Mouse (Mus musculus): Measurements from ENCODE around the gene Col4a2. TPM values are rescaled to one million over a fixed set of nuclear protein-coding genes. Genes with fewer than 3 reads are reported as not detected.

Gene Col4a2
- polyA plus RNA-seq, 1 experiment from 2014 or later: 76.7 TPM

DNA sequence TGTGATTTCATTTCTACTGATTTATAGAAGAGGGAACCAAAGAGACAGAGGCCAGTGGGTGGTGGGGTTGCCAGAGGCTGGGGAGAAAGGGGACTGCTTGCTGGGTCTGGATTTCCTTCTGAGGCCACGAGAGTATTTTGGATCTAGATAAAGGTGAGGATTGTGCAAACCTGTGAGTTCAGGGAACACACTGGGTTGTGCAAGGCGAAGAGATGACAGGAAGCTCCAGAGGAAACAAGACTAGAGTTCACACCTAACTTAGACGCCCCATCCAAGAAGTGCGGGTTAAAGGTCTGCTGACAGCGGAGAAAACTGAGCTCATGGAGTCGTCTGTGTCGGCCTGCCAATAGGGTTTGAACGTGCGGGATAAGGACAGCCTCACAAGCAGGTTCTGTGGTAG is 84.5 kb downstream of the Col4a2 start:
- 87% methylated on average over 9 of the region's 9 CpGs for WGBS
- H3K27me3 ChIP-seq (replicated peaks): no peaks in the 10 kb centered on the region
- H3K36me3 ChIP-seq: no peaks in the 10 kb centered on the region
- ATAC-seq (ENCODE audit: low FRiP score, low read depth): no peak
- no peaks in the 10 kb centered on the region for H3K9me3 ChIP-seq
- no peak overlapping the region for H3K9ac ChIP-seq
- no peak overlapping the region for H3K4me2 ChIP-seq (replicated peaks)
- no peak overlapping the region for H3K27ac ChIP-seq
- peaks cover 10% of the 10 kb centered on the region for H3K4me1 ChIP-seq
- no peak overlapping the region for H3K4me3 ChIP-seq

DNA sequence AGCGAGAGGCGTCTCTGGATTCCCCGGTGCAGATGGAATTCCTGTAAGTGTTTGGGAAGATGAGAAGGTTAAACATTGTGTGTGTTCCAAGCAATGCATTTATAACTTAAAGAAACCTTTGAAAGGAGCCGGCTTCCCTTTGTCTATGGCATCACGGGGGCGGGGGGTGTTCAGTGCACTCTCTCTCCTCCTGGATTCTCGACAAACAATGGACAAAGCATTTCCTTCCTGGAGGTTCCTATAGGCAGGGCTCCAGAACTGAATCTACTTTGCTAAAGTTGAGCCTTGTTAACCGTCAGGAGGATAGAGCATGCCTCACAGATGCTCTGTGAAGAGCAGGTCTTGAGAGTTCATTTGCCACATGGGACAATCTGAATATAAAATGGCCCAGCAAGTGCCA is 87.1 kb downstream of the Col4a2 start:
- Histone ChIP-seq H3K4me3 (no peak overlapping the region), H3K9ac (no peak overlapping the region), H3K4me1 (peaks cover 8% of the 10 kb centered on the region; the same call in 1 of the 2 replicates), H3K27ac (no peak overlapping the region), H3K4me2 (replicated peaks) (no peak overlapping the region), H3K9me3 (no peaks in the 10 kb centered on the region), H3K27me3 (replicated peaks) (no peaks in the 10 kb centered on the region), H3K36me3 (no peaks in the 10 kb centered on the region)
- no peak for ATAC-seq (ENCODE audit: low FRiP score, low read depth)
- WGBS: 35% methylated on average over 8 of the region's 8 CpGs

DNA sequence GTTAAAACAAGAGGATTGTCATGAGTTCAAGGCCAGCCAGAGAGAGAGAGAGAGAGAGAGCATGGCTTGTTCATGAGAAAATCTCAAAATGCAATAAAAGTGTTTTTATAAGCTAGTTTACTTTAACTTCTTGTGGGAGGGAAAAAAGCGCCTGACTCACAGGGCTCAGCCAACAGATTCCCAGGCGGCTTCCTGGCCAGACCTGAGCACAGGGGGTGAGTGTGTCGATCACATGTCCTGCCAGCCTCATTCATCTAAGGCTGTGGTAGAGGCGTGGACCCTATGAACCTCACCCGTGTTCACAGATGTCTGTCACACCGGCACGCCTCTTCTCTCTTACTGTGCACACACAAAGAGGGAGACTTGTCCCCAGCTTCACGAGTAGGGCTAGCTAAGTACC is 87.6 kb downstream of the Col4a2 start:
- H3K4me3 ChIP-seq: no peak overlapping the region
- no peak for ATAC-seq (ENCODE audit: low FRiP score, low read depth)
- H3K9me3 ChIP-seq: no peaks in the 10 kb centered on the region
- no peaks in the 10 kb centered on the region for H3K36me3 ChIP-seq
- WGBS: 78% methylated on average over 8 of the region's 8 CpGs
- no peak overlapping the region for H3K27ac ChIP-seq
- H3K4me2 ChIP-seq (replicated peaks): no peak overlapping the region
- no peak overlapping the region for H3K9ac ChIP-seq
- peaks cover 8% of the 10 kb centered on the region; the same call in 1 of the 2 replicates for H3K4me1 ChIP-seq
- H3K27me3 ChIP-seq (replicated peaks): no peaks in the 10 kb centered on the region

DNA sequence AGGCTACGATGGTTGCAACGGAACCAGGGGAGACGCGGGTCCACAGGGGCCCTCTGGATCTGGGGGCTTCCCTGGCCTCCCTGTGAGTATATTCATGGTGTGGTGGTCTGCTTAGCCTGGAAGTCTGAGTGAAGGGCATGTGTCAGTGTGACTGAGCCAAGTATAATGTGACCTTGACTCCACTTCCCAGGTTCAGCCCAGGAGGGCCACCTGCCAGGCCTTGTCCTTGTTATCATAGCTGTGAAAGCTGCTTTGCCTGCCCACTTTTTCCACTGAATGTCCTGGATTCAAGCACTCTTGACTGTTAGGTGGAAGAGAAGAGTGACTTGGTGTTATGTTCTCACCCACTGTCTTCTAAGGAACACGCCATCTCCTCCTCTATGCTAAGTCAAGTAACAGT is 88.6 kb downstream of the Col4a2 start:
- no peaks in the 10 kb centered on the region for H3K36me3 ChIP-seq
- H3K4me3 ChIP-seq: no peak overlapping the region
- no peak for ATAC-seq (ENCODE audit: low FRiP score, low read depth)
- H3K4me1 ChIP-seq: peaks cover 8% of the 10 kb centered on the region; the same call in 1 of the 2 replicates
- no peaks in the 10 kb centered on the region for H3K27me3 ChIP-seq (replicated peaks)
- no peak overlapping the region for H3K27ac ChIP-seq
- no peak overlapping the region for H3K4me2 ChIP-seq (replicated peaks)
- no peaks in the 10 kb centered on the region for H3K9me3 ChIP-seq
- WGBS: 92% methylated on average over 5 of the region's 5 CpGs
- H3K9ac ChIP-seq: no peak overlapping the region

DNA sequence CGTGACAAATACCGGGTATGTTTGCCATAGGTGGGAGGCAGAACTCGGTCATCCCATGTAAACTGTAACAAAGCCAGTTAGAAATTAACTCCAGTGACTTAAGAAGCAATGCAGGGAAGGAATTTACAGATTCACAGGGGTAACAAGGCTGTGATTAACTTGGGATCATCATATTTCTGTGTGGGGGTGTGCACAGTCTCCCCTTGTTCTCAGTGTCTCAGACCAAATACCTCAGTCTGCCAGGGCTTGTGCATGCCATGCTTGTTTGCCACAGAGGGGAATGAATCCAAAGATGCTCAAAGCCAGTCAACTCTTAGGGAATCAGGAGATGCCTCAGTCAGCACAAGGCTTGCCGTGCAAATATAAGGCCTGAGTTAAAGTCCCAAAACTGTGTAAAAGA is 89.6 kb downstream of the Col4a2 start:
- Histone ChIP-seq H3K27ac (no peak overlapping the region), H3K4me3 (no peak overlapping the region), H3K9ac (no peak overlapping the region), H3K27me3 (replicated peaks) (no peaks in the 10 kb centered on the region), H3K4me1 (peaks cover 8% of the 10 kb centered on the region; the same call in 1 of the 2 replicates), H3K4me2 (replicated peaks) (no peak overlapping the region), H3K9me3 (no peaks in the 10 kb centered on the region), H3K36me3 (no peaks in the 10 kb centered on the region)
- no peak for ATAC-seq (ENCODE audit: low FRiP score, low read depth)
- 90% methylated on average over 4 of the region's 4 CpGs for WGBS

DNA sequence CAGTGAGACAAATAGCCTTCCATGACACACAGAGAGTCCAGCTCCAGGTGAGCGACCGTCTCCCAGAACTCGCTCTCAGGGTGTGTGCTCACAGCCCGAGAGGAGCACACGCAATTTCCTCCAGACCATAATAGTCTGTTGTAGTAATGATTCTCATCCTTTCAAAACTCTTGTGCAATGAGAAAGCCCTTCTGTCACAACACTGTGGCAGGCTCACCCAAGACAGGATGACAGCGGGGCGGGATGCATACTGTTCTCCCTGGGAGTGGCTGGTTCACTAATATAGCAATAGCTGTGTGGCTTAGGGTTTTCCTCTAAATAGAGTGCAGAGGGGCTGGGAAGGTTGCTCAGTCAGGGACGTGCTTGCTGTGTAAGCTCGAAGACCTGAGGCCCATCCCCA is 91.2 kb downstream of the Col4a2 start:
- Histone ChIP-seq H3K36me3 (no peaks in the 10 kb centered on the region), H3K4me2 (replicated peaks) (no peak overlapping the region), H3K4me3 (no peak overlapping the region), H3K9ac (no peak overlapping the region), H3K4me1 (peaks cover 8% of the 10 kb centered on the region; the same call in 1 of the 2 replicates), H3K27ac (no peak overlapping the region), H3K9me3 (no peaks in the 10 kb centered on the region), H3K27me3 (replicated peaks) (no peaks in the 10 kb centered on the region)
- WGBS: 92% methylated on average over 9 of the region's 9 CpGs
- no peak for ATAC-seq (ENCODE audit: low FRiP score, low read depth)

DNA sequence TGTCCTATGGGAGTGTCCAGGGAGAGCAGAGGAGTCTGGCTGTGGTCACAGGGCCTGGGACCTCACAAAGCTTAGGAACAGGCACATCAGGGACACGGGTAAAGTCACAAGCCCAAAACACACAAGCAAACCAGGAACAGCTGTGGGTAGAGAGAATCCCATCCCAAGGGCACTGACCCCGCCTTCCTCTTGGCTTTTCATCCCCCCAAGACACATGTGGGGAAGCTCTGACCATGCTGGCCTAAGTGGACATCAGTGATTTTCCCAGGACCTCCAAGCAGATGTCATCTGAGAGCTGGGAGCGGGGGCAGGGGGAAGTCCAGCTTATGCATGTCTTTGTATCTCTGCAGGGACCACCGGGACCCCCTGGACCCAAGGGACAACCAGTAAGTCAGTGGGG is 92.0 kb downstream of the Col4a2 start:
- no peak overlapping the region for H3K4me3 ChIP-seq
- no peak overlapping the region for H3K4me2 ChIP-seq (replicated peaks)
- H3K9ac ChIP-seq: no peak overlapping the region
- no peak overlapping the region for H3K27ac ChIP-seq
- peaks cover 5% of the 10 kb centered on the region; the same call in 1 of the 2 replicates for H3K4me1 ChIP-seq
- H3K36me3 ChIP-seq: no peaks in the 10 kb centered on the region
- WGBS: 68% methylated on average over 4 of the region's 4 CpGs
- no peaks in the 10 kb centered on the region for H3K27me3 ChIP-seq (replicated peaks)
- no peaks in the 10 kb centered on the region for H3K9me3 ChIP-seq
- no peak for ATAC-seq (ENCODE audit: low FRiP score, low read depth)

DNA sequence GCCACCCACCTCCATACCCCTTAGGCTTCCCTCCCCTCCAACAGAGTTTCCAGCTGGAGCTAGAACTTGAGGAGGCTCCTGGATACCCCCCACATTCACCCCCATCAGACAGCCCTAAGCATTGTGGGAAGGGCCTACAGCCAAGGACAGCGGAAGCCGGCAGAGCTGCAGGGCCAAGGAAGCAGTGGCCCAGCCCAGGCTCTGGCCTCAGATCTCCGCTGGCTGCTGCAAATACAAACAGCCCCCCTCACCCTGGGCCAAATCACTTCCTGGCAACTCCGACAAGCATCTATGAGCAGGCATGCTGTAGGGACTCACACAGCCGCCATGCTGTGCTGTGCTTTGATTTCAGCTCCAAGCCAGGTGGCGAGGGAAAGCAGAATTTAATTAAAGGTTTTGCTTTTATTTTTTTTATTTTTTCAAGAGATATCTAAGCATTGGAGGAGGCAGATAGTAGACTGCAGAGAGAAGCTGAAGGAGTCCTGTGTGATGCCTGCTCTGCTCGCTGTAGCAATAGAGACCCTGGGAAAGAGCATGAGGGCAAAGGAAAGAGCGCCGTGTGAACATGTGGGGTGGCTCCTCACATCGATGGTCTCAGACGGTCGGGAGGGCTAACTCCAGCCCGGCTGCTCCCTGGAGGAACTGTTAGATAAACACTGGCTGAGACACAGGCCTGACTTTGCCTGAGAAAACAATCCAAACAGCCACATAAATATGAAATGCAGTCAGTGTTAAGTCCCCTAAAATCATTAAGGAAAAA is 93.3 kb downstream of the Col4a2 start:
- Histone ChIP-seq H3K4me3 (no peak overlapping the region), H3K4me1 (no peaks in the 10 kb centered on the region), H3K4me2 (replicated peaks) (no peak overlapping the region), H3K27ac (no peak overlapping the region), H3K36me3 (no peaks in the 10 kb centered on the region), H3K9me3 (no peaks in the 10 kb centered on the region), H3K9ac (no peak overlapping the region), H3K27me3 (replicated peaks) (no peaks in the 10 kb centered on the region)
- WGBS: 64% methylated on average over 13 of the region's 13 CpGs
- ATAC-seq (ENCODE audit: low FRiP score, low read depth): no peak

DNA sequence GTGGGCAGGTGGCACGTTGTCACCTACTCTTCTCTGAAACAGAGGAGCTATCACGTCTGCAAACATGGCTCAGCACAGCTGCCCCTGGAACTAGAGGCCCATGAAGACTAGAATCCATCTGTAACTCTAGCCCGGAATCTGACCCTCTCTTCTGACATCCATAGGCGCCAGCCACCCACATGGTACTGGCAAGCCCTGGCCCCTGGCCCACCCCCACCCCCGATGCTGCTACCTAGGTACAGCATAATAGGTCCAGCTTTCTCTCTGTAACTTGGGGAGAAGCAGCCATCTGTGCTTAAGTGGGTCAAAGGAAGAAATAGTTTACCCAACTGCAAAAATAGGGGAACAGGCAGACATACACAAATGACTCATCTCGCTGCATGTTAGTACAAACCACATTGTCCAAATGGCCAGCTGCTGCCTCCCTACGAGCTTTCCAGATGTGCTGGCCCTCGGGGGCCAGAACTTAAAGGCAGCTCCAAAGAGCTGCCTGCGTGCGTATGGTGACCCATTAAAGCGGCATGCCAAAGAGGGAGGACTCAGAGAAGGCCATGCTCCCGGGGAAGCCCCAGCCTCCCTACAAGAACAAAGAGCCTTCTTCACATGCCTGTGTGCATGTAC is 99.0 kb downstream of the Col4a2 start:
- 64% methylated on average over 12 of the region's 12 CpGs for WGBS
- Histone ChIP-seq H3K4me3 (no peak overlapping the region), H3K4me1 (peaks cover 22% of the 10 kb centered on the region), H3K27ac (no peak overlapping the region), H3K9ac (no peak overlapping the region), H3K4me2 (replicated peaks) (no peak overlapping the region), H3K9me3 (no peaks in the 10 kb centered on the region), H3K27me3 (replicated peaks) (no peaks in the 10 kb centered on the region), H3K36me3 (no peaks in the 10 kb centered on the region)
- no peak for ATAC-seq (ENCODE audit: low FRiP score, low read depth)

DNA sequence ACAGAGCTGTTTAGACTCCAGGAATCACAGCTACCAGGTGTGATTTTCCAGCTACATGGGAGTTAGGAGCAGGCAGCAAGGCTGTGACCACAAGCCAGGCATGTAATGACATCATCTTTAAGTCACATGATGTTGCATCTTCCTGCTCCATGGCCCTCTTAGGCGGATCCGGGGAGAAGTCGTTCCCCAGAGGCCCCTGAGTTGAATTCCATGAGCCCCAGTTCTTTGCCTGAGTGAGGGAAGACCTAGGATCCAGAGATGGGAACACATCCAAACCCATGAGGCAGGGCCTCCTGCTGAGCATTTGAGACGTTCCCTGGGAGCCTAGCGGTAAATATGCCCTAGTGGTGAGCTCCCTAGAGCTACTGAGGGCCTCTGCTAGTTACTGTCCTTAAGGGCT is 99.8 kb downstream of the Col4a2 start:
- Histone ChIP-seq H3K9ac (no peak overlapping the region), H3K36me3 (no peaks in the 10 kb centered on the region), H3K4me3 (no peak overlapping the region), H3K9me3 (no peaks in the 10 kb centered on the region), H3K27me3 (replicated peaks) (no peaks in the 10 kb centered on the region), H3K4me2 (replicated peaks) (no peak overlapping the region), H3K27ac (no peak overlapping the region), H3K4me1 (peaks cover 22% of the 10 kb centered on the region)
- 68% methylated on average over 5 of the region's 5 CpGs for WGBS
- no peak for ATAC-seq (ENCODE audit: low FRiP score, low read depth)

DNA sequence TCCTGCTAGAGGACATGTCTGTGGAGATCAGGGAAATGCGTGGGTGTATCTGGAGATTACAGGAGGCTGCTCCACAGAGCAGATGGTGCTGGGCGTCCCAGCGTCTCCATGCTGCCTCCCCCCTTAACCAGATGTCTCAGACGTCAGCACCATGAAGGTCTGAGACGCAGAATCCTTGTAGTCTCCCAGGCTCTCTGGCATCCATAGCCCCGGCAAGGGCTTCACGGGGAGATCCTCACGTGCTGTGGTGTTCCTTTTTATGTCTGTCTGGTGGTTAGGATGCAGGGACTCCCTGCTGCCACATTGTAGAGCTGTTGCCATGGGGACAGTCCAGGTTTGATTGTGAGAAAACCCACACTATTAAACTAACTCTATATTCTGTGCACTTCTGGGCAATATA is 101.7 kb downstream of the Col4a2 start:
- Histone ChIP-seq H3K4me3 (no peak overlapping the region), H3K9ac (no peak overlapping the region), H3K27ac (no peak overlapping the region), H3K4me2 (replicated peaks) (no peak overlapping the region), H3K4me1 (peaks cover 22% of the 10 kb centered on the region), H3K9me3 (no peaks in the 10 kb centered on the region), H3K27me3 (replicated peaks) (no peaks in the 10 kb centered on the region), H3K36me3 (no peaks in the 10 kb centered on the region)
- 29% methylated on average over 8 of the region's 8 CpGs for WGBS
- ATAC-seq (ENCODE audit: low FRiP score, low read depth): peak; percentile 60

DNA sequence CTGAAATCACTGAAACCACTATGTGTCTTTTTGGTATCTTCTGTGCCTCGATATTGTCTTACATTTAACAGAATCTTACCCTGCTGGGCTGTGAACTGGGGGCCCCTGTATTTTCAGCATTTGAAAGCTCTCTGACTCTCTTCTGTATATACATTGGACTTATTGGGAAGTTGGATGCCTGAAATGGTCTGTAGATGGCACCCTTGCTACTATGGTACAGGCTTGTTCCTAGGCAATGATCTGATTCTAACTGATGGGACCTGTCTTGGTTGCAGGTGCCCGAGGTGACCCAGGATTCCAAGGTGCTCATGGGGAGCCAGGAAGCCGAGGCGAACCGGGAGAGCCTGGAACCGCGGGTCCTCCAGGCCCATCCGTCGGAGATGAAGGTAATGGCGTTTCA is 102.5 kb downstream of the Col4a2 start:
- H3K9ac ChIP-seq: no peak overlapping the region
- no peaks in the 10 kb centered on the region for H3K36me3 ChIP-seq
- H3K27ac ChIP-seq: no peak overlapping the region
- H3K9me3 ChIP-seq: no peaks in the 10 kb centered on the region
- 89% methylated on average over 10 of the region's 10 CpGs for WGBS
- no peak overlapping the region for H3K4me3 ChIP-seq
- H3K27me3 ChIP-seq (replicated peaks): no peaks in the 10 kb centered on the region
- ATAC-seq (ENCODE audit: low FRiP score, low read depth): no peak
- H3K4me2 ChIP-seq (replicated peaks): no peak overlapping the region
- peaks cover 22% of the 10 kb centered on the region for H3K4me1 ChIP-seq

DNA sequence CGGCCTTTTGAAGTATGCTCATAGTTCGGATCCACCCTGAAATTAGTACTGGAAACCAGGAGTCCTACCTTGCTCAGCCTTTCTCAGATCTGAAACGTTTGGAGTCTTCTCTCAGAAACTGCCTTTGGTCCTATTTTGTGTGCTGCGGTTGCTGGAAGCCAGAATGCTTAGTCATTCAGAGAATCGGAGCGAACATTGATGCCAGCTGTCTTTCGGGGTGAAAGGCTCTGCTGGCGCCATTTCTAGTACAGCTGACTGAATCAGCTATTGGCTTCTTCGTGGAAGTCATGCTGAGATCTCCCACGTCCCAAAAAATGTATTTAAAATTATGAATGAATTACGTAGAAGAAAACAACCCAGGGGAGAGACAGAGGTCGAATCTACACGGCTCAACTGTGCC is 105.2 kb downstream of the Col4a2 start:
- H3K27me3 ChIP-seq (replicated peaks): no peaks in the 10 kb centered on the region
- no peak overlapping the region for H3K4me3 ChIP-seq
- H3K36me3 ChIP-seq: no peaks in the 10 kb centered on the region
- WGBS: 85% methylated on average over 13 of the region's 13 CpGs
- no peak overlapping the region for H3K27ac ChIP-seq
- no peaks in the 10 kb centered on the region for H3K9me3 ChIP-seq
- peaks cover 12% of the 10 kb centered on the region for H3K4me1 ChIP-seq
- no peak for ATAC-seq (ENCODE audit: low FRiP score, low read depth)
- no peak overlapping the region for H3K4me2 ChIP-seq (replicated peaks)
- no peak overlapping the region for H3K9ac ChIP-seq

Data from neural tube, embryonic 12.5 days (tissue).